Mouse (Mus musculus): ENCODE measurements at regions not wholly inside any gene's neighbourhood (a gene's known extent, or its start where the extent isn't known, plus 50 kb on each side); places are given as distances from the start of the nearest gene placed in this dataset.
A peak's percentile ranks its signal among the peaks of the same experiment; 100 is the strongest.

DNA sequence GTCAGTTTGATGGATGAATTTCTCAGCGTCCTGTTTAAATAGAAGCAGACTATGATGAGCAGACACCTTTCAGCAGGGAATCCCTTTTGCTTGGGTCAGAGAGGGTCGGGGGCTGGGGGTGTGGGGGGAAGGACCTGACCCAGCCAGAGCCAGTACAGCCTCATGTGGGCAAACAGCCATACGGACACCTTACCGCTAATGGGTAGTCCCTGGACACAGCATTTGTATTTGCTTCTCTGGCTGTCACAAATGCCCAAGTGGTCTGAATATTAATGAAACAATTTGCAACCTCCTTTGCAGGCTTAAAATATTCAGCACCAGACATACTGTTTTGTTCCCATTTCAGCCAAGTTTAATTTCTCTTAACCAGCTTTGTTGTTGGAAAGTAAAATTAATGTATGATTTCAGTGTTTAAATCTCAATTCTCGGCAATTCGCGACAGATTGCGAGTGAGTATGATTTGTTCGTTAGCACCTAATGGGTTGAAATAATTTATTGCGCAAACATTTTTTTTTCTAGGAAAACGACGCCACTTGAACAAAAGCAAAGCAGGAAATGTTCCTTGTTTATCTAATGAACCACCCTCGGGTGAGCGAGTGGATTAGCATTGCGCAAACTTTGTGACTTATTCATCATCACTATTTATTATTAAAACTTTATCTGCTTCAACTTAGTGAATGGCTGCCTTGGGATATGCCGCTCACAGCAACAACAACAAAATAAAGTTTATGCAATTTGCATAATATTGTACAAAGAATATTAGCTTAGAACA, 166.2 kb downstream of the Cdh26 start:
- DNase-seq (ENCODE audit: low spot score in 2 of 2), result no peak

DNA sequence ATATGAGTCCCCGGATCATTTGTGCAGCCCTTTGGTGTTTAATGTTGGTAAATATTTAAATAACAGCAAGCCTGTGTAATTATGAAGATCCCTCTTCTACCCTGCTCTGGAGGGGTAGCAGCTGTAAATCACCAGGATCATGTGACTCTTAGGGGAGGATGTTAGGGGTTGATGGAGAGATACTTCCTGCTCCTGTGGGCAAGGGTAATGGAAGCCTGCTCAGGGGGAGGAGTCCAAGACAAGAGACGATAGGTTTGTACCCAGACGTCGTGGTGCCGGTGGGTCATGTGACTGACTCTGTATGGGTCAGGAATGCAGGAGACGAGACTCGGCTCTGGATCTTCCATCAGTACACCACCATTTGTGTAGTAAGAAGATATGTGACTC, 166.7 kb downstream of the Cdh26 start:
- no peak for DNase-seq (ENCODE audit: low spot score in 2 of 2)

DNA sequence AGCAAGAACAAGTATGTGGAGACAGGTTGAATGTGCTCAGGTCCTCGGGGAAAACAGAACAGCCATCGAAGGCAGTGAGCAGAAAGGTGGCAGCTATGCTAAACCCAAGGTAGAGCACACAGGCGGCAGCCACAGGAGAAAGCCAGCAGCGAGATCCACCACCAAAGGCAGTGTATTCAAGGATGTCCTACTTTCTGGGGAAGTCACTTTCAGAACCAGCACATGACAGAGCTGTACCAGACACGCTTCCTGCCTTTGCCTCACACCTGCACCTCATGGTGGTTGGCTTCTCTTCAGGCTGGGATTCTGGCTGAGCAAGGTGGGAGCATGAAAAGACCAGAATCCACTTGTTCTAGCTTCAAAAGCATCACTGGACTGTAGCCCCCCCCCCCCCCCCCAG, 168.0 kb downstream of the Cdh26 start:
- no peak for DNase-seq (ENCODE audit: low spot score in 2 of 2)

DNA sequence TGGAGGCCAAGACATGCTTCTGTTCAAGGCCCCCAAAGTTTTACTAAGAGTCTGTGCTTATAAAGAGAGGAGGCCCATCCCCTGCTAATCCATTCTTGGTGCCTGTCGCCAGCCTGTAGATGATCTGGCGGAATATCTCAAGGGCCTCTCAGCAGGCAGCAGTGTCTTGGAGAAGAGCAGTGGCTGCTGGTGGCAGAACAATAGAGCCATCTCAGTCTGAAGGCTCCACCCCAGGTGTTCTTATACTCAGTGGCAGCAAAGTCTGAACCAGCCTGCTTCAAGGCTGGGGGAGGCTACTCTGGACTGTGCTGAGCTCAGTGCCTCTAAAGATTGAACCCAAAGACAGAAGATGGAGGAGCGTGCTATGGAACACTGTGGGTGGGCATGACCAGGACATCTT, 168.5 kb downstream of the Cdh26 start:
- no peak for DNase-seq (ENCODE audit: low spot score in 2 of 2)

DNA sequence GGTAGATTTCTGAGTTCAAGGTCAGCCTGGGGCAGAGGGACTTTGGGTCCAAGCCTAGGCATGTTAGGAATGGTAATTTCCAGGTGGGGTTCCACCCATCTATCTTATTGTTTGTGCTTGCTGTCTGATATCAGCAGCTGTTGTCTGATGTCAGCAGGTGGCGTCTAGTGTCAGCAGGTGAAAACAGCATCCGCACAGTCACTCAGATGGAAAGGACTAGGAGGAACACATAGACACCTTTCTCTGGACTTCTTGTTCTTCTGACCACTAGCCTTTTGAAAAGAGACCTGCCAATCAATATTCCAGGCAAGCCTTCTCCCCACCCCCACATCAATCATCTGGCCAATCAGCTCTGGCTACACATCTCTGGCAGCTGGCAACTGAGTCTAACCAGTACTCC, 173.1 kb downstream of the Cdh26 start:
- DNase-seq (ENCODE audit: low spot score in 2 of 2), result no peak

DNA sequence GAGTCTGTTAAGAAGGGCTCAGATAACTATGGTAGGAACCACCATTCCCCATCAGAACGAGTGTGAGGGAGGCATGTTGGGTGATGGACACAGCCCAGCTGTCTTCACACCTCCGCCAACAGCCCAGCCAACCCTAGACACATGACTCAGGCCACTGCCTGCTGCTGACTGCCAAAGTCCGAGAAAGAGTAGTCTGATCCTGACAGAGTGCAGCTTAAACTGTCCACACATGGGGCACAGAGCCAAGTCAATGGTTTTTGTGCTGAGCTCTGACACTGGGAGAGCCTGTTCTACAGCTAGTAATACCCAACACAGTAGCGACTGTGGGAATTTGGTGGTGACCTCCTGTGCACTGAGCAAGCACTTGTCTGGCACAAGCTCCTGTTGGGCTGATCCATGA, 176.4 kb downstream of the Cdh26 start:
- no peak for DNase-seq (ENCODE audit: low spot score in 2 of 2)

DNA sequence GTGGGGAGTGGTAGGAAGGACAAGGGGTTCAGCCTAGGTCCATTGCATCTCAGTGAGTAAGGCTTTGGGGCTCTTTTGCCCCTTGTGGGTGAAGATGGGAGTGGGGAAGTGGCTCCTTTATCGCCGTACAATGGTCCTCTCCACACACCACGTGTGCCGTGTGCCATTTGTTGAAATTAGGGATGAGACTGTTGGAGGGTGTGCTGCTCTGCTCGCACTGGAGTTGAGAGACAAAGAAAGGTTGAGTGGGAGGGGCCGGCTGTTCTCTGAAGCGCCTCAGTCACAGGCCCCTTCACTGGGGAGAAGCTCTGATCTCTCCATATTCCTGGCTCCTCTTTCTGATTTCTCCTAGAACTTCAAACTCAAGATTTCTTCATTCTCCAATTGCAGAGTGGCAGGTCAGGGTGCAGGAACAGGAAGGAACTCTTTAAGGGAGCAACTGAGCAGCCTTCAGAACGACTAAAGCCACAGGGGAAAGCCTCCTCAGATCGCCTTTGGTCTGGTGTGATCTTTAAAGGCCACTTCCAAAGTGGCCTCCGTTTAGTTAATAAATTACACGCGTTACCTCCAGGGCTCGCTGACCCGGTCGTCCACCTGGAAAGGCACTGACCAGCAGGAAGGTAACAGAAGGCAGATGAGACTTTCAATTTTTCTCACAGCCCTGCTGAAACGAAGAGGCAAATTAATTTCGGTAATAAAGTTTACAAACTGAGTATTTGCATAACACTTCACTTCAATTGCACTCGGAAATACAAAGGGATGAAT, 180.1 kb downstream of the Cdh26 start:
- DNase-seq (ENCODE audit: low spot score in 2 of 2), result no peak

DNA sequence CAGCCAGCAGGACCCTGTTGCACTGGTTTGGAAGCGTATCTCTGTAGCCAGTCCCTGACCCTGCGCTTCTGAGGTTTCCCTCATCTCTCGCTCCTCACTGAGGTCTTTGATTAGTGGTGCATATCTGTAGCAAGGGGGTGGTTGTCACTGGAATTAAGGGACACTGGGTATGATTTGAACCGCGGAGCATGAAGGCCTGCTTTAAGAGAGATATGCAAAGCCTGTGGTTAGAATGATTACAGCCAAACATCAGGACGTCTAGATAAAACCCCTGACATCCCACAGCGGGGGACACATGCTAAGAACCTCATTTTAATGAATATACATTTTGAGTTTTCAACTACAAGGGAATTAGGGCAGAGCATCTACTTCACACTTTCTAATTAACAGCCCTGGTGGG, 184.4 kb downstream of the Cdh26 start:
- no peak for DNase-seq (ENCODE audit: low spot score in 2 of 2)

DNA sequence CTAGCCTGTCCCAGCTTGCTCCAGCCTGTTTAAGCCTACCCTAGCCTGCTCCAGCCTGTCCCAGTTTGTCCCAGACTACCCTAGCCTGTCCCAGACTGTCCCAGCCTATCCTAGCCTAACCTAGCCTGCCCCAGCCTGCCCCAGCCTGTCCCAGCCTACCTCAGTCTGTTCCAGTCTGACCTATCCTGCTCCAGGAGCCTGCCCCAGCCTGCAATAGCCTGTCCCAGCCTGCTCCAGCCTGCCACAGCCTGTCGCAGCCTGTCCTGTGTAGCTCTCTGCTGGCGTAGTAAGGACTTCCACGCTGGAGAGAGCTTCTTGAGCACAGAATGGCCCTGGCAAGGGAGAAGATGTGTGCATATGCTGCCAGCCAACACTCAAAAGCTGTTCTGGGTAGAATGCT, 192.5 kb downstream of the Cdh26 start:
- DNase-seq (ENCODE audit: low spot score in 2 of 2), result no peak

DNA sequence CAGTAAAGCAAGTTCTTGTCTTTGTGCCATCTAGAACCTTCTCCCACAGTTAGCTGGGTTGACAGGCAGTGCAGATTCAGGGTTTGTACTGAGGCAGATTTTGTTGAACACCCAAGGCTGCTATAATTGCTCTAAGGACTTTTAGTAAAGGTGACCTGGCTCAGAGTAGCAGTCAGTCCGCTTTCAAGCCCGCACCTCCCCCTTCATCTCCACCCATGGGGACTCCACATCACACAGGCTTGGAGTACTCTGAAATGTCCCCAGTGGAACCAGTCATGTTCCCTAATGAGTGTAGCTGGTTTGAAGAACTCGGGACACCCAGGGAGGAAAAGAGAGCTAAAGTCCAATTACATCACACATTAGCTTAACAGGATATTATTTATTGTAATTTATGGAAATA, 194.1 kb downstream of the Cdh26 start:
- DNase-seq (ENCODE audit: low spot score in 2 of 2), result no peak

DNA sequence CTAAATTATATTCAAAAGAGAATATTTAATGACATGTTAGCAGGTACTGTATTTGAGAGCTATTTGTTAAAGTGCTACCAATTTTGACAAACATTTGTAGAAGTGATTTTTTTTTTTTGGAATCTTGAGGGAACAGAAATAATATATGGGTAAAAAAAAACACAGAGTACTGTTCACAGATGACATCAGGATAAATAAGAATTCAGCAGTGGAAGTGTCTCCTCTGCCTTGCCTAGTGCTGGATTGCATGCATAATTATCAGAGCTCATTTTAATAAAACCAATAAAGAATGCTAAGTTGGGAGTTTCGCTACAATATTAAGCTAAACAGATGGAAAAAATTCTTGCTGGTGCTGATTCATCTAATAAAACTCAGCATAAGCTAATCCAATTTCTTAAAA, 194.6 kb downstream of the Cdh26 start:
- DNase-seq (ENCODE audit: low spot score in 2 of 2), result no peak

DNA sequence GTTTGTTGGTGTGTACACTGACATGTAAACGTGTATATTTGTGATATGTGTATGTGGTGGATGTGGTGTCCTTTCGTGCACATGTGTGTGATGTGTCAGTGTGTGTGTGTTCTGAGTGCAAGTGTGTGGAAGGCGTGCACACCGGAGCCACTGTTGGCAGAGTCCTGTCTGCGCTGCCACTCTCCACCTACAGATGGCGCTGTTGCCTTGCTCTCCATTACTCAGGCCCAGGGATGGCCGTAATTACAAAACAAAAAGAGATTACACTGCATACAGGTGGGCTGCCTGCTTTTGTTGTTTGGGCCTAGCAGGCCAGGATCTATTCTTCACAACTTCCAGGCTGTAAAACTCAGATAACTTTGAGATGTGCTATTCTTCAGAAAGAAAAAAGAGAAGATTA, 199.4 kb downstream of the Cdh26 start:
- peak; percentile 14 to 28 for DNase-seq (ENCODE audit: low spot score in 2 of 2)

DNA sequence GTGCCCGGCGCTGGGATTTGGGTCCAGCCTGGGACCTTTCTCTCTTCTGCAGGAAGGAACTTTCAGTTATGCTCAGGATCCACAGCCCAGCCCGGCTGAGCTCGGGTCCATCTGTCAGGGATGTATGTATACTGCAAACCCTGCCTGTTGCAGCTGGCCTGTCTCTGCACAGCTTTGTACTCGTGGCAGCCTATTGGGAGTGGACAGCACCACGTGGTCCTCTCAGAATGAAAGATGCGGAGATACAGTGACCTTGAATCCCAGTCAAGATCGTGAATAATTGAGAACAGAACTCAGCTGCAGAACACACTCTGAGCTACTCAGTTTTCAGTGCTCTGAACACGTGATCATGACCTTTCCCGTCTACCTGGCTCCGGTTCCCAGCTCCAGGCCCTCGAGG, 200.2 kb downstream of the Cdh26 start:
- DNase-seq (ENCODE audit: low spot score in 2 of 2), result no peak

DNA sequence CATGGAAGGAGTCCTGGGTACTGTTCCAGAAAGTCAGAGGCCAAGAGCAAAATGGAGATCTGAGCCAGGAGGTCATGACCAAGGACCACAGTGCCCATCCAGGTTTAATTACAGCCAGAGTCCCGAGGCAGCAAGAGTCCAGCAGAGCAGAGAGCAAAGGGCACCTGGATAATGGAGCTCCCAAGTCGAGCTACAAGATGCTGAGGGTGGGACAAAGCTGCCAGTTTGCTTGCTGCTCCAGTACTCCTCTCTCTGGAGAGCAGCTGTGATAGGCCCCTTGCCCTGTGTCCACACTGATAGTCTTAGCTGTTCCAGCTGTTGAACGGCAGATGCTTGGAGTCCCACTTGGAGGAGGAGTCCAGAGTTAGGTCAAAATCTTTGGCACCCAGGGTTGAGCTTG, 201.0 kb downstream of the Cdh26 start:
- no peak for DNase-seq (ENCODE audit: low spot score in 2 of 2)

DNA sequence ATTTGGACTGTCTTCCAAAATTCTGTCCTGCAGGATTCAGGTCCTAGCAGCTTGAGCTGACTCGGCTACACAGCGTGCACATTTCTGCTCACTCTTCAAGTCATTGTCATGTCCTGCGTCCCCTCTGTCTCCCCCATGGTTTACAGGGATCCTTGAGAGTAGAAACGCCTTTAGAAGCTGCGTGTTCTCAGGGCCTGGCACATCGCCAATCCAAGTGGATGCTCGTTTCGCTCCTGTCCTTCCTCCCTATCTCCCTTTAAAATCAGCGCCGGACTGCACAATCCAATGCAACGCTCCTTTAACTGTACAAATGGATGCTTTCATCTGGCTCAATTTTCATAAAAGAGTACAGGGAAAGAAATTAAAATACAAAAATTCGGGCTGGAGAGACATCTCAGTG, 201.6 kb downstream of the Cdh26 start:
- DNase-seq (ENCODE audit: low spot score in 2 of 2), result no peak

DNA sequence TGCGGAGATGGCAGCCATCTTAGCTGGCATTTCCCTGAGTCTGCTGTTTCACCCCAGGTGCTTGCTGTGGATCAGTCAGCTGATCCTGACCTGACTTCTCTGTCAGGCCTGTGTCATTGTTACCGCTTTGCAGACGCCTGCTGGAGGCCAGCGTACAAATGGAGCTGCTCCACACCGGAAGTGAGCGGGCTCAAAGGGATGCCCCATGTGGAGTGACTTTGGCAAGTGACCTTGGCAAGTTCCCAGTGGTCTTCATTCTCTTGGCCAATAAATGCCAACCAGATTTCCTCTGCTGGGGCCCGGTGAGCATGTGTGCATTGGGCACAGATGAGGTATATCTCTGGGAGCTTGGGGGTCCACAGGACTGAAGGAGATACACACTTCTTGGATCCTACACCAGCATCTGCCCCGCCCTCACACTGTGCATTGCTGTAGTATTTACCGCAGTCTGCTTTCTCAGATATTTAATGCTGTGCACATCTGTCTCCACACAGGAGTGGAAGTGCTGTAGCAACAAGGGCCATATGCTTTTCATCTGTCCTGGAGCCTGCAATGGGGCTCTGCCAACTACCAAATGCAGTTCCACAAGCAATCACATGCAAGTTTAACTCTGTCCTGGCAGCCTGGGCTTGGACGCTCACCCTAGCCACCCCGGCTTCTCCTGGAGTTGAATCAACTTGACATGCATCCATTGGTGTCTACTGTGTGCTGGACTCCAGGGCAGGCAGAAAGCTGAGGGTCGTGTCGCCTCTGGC, 202.7 kb downstream of the Cdh26 start:
- DNase-seq (ENCODE audit: low spot score in 2 of 2), result no peak

DNA sequence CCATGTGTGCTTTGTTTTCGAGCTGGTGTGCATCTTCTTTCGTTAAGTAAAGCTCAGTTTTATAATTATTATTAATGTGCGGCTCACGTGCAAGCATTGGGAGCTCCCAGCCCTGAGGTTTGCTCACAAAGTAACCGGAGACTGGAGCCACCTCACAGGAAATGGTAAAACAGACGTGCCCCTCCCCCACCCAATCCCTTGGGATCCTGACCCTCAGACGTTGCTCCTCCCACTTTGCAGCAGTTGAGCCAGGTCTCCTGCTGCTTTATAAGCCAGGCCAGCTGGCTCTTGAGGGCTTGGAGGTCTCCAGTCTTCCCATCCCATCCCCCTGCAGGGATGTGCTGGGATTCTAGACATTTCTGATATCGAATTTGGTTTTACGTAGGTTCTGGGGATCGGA, 203.8 kb downstream of the Cdh26 start:
- no peak for DNase-seq (ENCODE audit: low spot score in 2 of 2)

DNA sequence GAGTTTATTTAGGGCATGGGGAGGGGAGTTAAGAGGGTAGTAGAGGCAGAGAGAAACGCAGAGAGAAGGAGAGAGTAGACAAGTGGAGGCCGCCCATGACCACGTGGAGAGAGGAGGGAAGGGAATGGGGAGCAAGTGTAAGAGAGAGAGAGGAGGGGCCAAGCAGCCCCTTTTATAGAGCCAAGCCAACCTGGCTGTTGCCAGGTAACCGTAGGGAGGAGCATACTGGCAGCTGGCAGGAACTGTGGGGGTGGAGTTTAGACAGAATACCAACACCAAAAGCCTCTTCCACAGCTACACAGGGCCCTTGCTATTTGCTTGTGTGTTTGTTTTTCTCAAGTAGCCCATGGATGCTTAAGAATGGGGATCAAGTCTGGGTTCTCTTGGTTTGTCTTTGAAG, 205.4 kb downstream of the Cdh26 start:
- no peak for DNase-seq (ENCODE audit: low spot score in 2 of 2)

DNA sequence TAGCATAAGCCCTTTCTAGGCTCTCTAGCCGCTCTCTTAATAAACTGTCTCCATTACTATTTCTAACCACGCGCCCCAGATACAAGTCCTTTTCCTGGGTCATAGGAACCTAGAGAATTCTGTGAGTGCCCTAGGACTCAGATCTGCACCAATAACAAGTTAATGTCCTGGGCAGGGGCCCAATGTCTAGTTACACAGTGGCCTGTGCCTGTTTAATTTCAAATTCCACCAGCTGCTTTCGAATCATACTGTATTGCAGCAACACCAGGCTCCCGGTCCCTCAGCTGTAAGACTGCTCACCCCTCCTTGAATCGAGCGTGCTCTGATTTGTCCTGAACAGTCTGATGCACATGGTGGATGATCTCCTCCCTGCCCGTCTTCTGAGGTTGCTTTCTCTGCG, 206.6 kb downstream of the Cdh26 start:
- DNase-seq (ENCODE audit: low spot score in 2 of 2), result no peak

DNA sequence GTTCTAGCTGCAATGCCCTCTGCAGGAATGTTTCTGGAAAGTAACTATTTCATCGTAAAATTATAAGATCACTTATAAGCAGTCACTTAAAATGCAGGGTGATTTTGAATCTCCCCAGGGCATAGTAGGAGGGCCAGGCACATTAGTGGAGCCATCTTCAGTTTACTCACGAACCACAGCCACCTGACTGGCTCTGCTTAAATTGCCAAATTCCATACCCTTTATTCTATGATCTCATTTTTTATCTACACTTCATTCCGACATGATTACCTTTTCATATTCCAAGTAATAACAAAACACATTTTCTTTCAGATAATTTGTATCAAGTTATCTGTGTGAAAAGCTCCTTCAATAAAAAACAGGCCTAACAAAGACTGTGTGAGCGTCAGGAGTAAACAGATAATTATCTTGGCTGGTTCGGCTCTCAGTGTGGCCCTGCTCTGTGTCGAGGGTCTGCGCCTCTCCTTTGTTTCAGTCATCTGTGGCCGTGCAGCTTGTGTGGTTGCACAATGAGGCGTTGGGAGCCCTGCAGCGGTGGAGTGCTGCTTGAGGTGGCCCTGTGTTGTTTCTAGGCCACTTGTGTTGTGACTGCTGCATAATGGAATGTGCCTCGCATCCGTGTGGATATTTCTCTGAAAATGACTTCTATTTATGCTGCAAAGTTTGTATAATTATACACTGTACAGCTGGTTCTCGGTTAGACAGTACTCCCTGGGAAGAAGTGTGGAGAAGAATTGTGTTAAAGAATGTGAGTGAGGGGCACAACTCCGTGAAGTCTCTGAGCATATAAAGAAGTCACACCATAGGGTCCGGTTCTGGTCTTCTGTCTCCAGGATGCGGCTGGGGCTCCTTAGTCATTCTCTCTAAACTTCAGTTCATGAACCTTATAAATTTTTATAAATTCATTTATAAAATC, 212.1 kb downstream of the Cdh26 start:
- no peak for DNase-seq (ENCODE audit: low spot score in 2 of 2)

DNA sequence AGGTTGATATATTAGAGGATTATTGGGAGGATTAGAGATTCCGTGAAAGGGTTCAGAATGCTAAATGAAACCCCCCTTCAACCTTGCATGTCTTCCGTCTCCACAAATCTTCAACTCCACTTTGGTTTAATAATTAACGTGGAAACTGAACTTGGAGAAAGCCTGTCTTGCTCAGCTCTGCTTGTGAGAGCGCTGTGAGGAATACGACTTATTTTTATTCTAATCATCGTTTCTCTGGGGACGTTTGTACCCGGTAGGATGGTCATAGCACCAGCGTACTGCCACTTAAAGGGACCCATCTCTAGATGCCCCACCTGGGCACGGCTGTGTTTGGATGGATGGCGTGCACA, 212.7 kb downstream of the Cdh26 start:
- no peak for DNase-seq (ENCODE audit: low spot score in 2 of 2)
